Mouse (Mus musculus): ENCODE measurements around the gene Med13l. TPM values are rescaled to one million over a fixed set of nuclear protein-coding genes. Genes with fewer than 3 reads are reported as not detected.

Gene Med13l
- total RNA-seq, 2 experiments from 2014 or later = 95.9 to 105 TPM

- intact Hi-C loops (cut with DNase I) = no loop called here
- DNase-seq = peak; percentile 17
These were observed 253.6 kb downstream of the Med13l start for GRCm38 (mm10) chr5:118814052-118814451.

All from left cerebral cortex, postnatal 4 days (tissue).